Mouse (Mus musculus): ENCODE measurements around the gene Fhit.
"Not testable (repeated sequence)": the region's sequence is repeated elsewhere in the genome, so short reads cannot be mapped to it uniquely, and the experiment has no call there.

The Fhit gene

GRCm38 (mm10) chr14:9896556-9896955 lies 1265.3 kb downstream of the Fhit start:
- no peak for DNase-seq

GRCm38 (mm10) chr14:9852041-9852440 lies 1309.8 kb downstream of the Fhit start:
- no peak for DNase-seq

- no peak for DNase-seq
Measured at GRCm38 (mm10) chr14:9832290-9832689, 1329.5 kb downstream of the Fhit start.

GRCm38 (mm10) chr14:9828699-9829240 lies 1333.1 kb downstream of the Fhit start:
- not testable (repeated sequence) for DNase-seq

- DNase-seq, result no peak
Measured at GRCm38 (mm10) chr14:9815963-9816362, 1345.9 kb downstream of the Fhit start.

- no peak for DNase-seq
Measured at GRCm38 (mm10) chr14:9811847-9812321, 1350.0 kb downstream of the Fhit start.

GRCm38 (mm10) chr14:9811177-9811846 lies 1350.5 kb downstream of the Fhit start:
- DNase-seq, result no peak

- no peak for DNase-seq
Measured at GRCm38 (mm10) chr14:9793403-9793802, 1368.4 kb downstream of the Fhit start.

GRCm38 (mm10) chr14:9788402-9788950 lies 1373.4 kb downstream of the Fhit start:
- no peak for DNase-seq

GRCm38 (mm10) chr14:9787389-9787788 lies 1374.4 kb downstream of the Fhit start:
- no peak for DNase-seq

- DNase-seq, result no peak
Measured at GRCm38 (mm10) chr14:9785861-9786260, 1376.0 kb downstream of the Fhit start.

- DNase-seq, result no peak
Measured at GRCm38 (mm10) chr14:9751341-9751740, 1410.5 kb downstream of the Fhit start.

- no peak for DNase-seq
Measured at GRCm38 (mm10) chr14:9748709-9749108, 1413.1 kb downstream of the Fhit start.

GRCm38 (mm10) chr14:9721917-9722472 lies 1439.8 kb downstream of the Fhit start:
- no peak for DNase-seq

- DNase-seq, result no peak
Measured at GRCm38 (mm10) chr14:9698621-9699020, 1463.2 kb downstream of the Fhit start.

- no peak for DNase-seq
Measured at GRCm38 (mm10) chr14:9697101-9697500, 1464.7 kb downstream of the Fhit start.

- no peak for DNase-seq
Measured at GRCm38 (mm10) chr14:9696004-9696403, 1465.8 kb downstream of the Fhit start.

GRCm38 (mm10) chr14:9695217-9695690 lies 1466.6 kb downstream of the Fhit start:
- DNase-seq, result no peak

GRCm38 (mm10) chr14:9688664-9689257 lies 1473.1 kb downstream of the Fhit start:
- no peak for DNase-seq

- no peak for DNase-seq
Measured at GRCm38 (mm10) chr14:9684362-9684761, 1477.5 kb downstream of the Fhit start.

- DNase-seq, result no peak
Measured at GRCm38 (mm10) chr14:9672728-9673127, 1489.1 kb downstream of the Fhit start.

GRCm38 (mm10) chr14:9671776-9672175 lies 1490.1 kb downstream of the Fhit start:
- DNase-seq, result no peak

- DNase-seq, result no peak
Measured at GRCm38 (mm10) chr14:9669766-9670165, 1492.1 kb downstream of the Fhit start.

- DNase-seq, result no peak
Measured at GRCm38 (mm10) chr14:9658445-9658844, 1503.4 kb downstream of the Fhit start.
